Mouse (Mus musculus): ENCODE measurements around the gene Mip. TPM values are rescaled to one million over a fixed set of nuclear protein-coding genes. Genes with fewer than 3 reads are reported as not detected.
"Not testable (repeated sequence)": the region's sequence is repeated elsewhere in the genome, so short reads cannot be mapped to it uniquely, and the experiment has no call there.

Mip gene
- total RNA-seq (2021) = not detected
- long read RNA-seq, experiment 1 = 0 reads
- long read RNA-seq, experiment 2 = 0 reads

- DNase-seq (ENCODE audit: extremely low spot score in 1 of 2, low spot score in 2 of 2) = no peak
- Histone ChIP-seq H3K27ac (no peak within 1 kb of the TSS), H3K4me3 (no peak within 1 kb of the TSS)
- intact Hi-C loops (cut with DNase I) = no loop called here
- no peak for TF ChIP-seq CTCF (IDR thresholded peaks at IDR 0.05)
Measured at GRCm38 (mm10) chr10:128225538-128225937, at the start of gene Mip. Mip (plus strand) TSS chr10:128225838.

DNA sequence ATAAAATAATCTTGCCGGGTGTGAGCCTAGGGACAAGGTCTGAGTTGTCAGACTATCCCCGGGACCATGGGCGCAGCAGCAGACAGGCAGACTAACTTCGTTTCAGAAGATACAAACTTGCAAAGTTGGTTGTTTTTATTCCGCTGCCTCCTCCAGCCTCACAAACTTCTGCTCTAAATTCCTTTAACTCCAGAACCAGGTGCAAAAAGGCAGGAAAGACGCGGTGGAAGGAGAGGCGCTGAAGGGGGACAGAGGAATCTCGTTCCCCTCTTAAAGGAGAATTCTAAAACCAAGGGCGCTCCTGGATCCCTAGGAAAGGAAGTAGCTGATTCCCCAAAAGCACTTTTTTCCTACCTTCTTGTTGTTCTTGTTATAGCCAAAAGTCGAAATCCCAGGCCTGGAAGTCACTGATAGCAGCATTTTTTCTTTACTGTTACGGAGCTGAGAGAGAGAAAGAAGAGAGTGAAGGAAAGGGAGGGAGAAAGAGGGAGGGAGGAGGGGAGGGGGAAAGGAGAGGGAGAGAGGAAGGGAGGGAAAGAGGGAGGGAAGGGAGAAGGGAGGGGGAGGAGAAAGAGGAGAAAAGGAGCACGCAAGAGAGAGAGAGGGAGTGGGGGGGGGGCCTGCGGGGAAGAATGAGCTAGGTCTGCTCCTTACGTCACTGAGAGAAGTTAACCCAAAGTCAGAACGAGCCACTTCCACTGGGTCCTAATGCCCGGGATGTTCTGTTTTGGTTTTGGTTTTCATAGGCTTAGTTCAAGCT lies 49.5 kb upstream of the Mip start:
- peak overlapping the region; percentile 58 for H3K4me3 ChIP-seq
- peak; percentile 40 to 42 for DNase-seq (ENCODE audit: extremely low spot score in 1 of 2, low spot score in 2 of 2)
- intact Hi-C loops (cut with DNase I) = no loop called here
- no peak for TF ChIP-seq CTCF (IDR thresholded peaks at IDR 0.05)
- peak overlapping the region; percentile 77 for H3K27ac ChIP-seq

DNA sequence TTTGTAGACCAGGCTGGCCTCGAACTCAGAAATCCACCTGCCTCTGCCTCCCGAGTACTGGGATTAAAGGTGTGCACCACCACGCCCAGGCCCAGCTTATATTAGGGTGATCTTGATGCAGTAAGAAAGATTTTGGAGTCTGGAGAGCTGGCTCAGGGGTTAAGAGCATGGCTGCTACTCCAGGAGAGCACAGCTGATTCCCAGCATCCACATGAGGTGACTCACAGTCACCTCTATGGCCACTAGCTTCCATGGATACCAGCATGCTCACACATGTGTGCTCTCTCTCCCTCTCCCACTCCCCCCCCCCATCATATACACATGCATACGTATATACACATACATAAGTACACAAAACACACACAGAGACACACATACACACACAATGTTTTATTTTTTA lies 48.3 kb upstream of the Mip start:
- intact Hi-C loops (cut with DNase I) = no loop called here
- DNase-seq (ENCODE audit: extremely low spot score in 1 of 2, low spot score in 2 of 2) = no peak
- no peak overlapping the region for H3K4me3 ChIP-seq
- H3K27ac ChIP-seq = no peak overlapping the region
- TF ChIP-seq CTCF (IDR thresholded peaks at IDR 0.05) = no peak

- no peak for DNase-seq (ENCODE audit: extremely low spot score in 1 of 2, low spot score in 2 of 2)
- Histone ChIP-seq H3K27ac (peak within 1 kb of the TSS; percentile 66), H3K4me3 (peak within 1 kb of the TSS; percentile 34)
- intact Hi-C loops (cut with DNase I) = no loop called here
- no peak for TF ChIP-seq CTCF (IDR thresholded peaks at IDR 0.05)
Measured at GRCm38 (mm10) chr10:128179989-128180388, 45.6 kb upstream of the Mip start, which contains the start of gene Rbms2. Rbms2 (minus strand) TSS chr10:128180297.

DNA sequence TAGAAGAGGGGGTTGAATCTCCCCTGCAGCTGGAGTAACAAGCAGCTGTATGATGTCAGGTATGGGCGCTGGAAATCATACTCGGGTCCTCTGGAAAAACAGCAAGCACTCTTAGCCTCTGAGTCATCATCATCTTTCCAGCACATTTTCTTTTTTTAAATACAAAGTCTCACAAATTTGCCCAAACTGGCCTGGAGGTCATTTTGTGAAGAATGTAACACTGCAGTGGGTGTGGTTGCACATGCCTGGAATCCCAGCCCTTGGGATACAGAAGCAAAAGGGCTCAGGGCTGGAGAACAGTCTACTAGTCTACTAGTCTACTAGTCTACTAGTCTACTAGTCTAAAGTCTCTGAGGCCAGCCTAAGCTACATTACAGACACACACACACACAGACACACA lies 41.3 kb upstream of the Mip start:
- intact Hi-C loops (cut with DNase I) = no loop called here
- no peak overlapping the region for H3K4me3 ChIP-seq
- DNase-seq (ENCODE audit: extremely low spot score in 1 of 2, low spot score in 2 of 2) = no peak
- TF ChIP-seq CTCF (IDR thresholded peaks at IDR 0.05) = no peak
- no peak overlapping the region for H3K27ac ChIP-seq

DNA sequence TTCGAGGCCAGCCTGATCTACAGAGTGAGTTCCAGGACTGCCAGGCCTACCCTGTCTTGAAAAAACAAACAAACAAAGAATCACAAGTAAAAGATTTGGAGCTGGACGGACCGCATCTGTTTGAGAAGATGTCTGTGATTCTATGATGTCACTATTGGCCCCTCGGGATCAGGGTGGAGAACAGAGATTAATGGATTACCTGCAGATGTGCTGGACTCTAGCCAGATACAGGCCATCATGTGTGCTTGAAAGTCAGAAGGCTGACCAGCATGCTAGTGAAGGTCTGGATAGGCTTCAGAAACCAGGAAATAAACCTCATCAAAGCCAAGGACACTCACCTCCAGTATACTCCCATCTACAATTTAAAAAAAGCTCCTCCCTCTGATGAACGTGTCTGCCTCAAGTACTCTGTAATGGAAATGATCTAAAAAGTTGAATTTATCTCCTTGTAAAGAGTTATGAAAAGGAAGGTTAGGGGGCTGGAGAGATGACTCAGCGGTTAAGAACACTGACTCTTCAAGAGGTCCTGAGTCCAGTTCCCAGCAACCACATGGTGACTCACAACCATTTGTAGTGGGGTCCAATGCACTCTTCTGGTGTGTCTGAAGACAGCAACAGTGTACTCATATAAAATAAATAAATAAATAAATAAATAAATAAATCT lies 40.2 kb upstream of the Mip start:
- intact Hi-C loops (cut with DNase I) = loop anchor here (5.0 kb wide), 2 partner anchors 168 to 238 kb away; partner anchors contain the start of gene Prim1
- DNase-seq (ENCODE audit: extremely low spot score in 1 of 2, low spot score in 2 of 2) = no peak
- Histone ChIP-seq H3K4me3 (no peak overlapping the region), H3K27ac (no peak overlapping the region)
- no peak for TF ChIP-seq CTCF (IDR thresholded peaks at IDR 0.05)

- no peak overlapping the region for H3K4me3 ChIP-seq
- intact Hi-C loops (cut with DNase I) = loop anchor here (1.0 to 5.0 kb wide), 3 partner anchors 45 to 239 kb away; partner anchors contain the start of gene Prim1
- peak; percentile 91 for TF ChIP-seq CTCF (IDR thresholded peaks at IDR 0.05)
- peak; percentile 61 to 75 for DNase-seq (ENCODE audit: extremely low spot score in 1 of 2, low spot score in 2 of 2)
- H3K27ac ChIP-seq = no peak overlapping the region
Measured at GRCm38 (mm10) chr10:128185959-128186358, 39.7 kb upstream of the Mip start.

- no peak for DNase-seq (ENCODE audit: extremely low spot score in 1 of 2, low spot score in 2 of 2)
- no peak overlapping the region for H3K4me3 ChIP-seq
- no peak for TF ChIP-seq CTCF (IDR thresholded peaks at IDR 0.05)
- intact Hi-C loops (cut with DNase I) = loop anchor here (5.0 kb wide), 2 partner anchors 170 to 240 kb away; partner anchors contain the start of gene Prim1
- H3K27ac ChIP-seq = no peak overlapping the region
Measured at GRCm38 (mm10) chr10:128187181-128187605, 38.4 kb upstream of the Mip start.

GRCm38 (mm10) chr10:128188242-128188877 lies 37.3 kb upstream of the Mip start:
- TF ChIP-seq CTCF (IDR thresholded peaks at IDR 0.05) = peak; percentile 88
- intact Hi-C loops (cut with DNase I) = loop anchor here (2.0 to 5.0 kb wide), 3 partner anchors 98 to 241 kb away; partner anchors contain the start of genes Baz2a and Prim1
- Histone ChIP-seq H3K4me3 (no peak overlapping the region), H3K27ac (no peak overlapping the region)
- DNase-seq (ENCODE audit: extremely low spot score in 1 of 2, low spot score in 2 of 2) = peak; percentile 70 to 75

DNA sequence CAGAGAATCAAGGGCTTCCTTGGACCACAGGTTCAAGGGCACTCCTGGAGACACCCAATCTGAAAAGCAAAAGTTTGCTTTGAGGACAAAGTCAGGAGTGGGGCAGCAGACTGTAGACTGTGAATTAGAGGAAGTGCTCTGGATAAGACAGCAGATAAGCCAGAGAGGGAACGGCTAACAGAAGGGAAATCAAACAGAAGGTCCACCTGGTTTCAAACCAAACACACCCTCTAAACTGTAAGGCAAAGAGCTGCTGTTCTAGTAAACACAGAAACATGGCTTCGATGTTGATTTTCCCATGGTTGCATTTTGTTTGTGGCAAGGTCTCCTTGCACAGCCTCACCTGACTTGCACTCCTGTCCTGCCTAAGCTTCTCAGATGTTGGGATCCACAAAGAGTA lies 34.2 kb upstream of the Mip start:
- no peak overlapping the region for H3K27ac ChIP-seq
- H3K4me3 ChIP-seq = no peak overlapping the region
- intact Hi-C loops (cut with DNase I) = no loop called here
- DNase-seq (ENCODE audit: extremely low spot score in 1 of 2, low spot score in 2 of 2) = no peak
- no peak for TF ChIP-seq CTCF (IDR thresholded peaks at IDR 0.05)

DNA sequence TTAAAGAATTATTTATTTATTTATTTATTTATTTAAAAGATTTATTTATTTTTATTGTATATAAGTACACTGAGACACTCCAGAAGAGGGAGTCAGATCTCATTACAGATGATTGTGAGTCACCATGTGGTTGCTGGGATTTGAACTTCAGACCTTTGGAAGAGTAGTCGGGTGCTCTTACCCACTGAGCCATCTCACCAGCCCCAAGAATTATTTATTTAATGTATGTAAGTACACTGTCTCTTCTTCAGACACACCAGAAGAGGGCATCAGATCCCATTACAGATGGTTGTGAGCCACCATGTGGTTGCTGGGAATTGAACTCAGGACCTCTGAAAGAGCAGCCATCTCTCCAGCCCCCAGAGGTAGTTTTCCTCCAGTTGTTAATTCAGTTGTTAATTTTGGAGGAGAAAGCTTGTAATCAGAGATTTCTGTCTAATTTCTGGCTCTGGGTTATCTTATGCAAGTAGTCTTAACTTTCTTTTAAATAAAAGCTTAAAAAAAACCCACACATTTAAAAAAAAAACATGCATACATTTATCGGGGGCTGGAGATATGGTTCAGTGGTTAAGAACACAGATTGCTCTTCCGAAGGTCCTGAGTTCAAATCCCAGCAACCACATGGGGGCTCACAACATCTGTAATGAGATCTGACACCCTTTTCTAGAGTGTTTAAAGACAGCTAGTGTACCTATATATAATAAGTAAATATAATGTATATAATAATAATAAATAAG lies 33.4 kb upstream of the Mip start:
- H3K27ac ChIP-seq; intact Hi-C loops (cut with DNase I); DNase-seq (ENCODE audit: extremely low spot score in 1 of 2, low spot score in 2 of 2); H3K4me3 ChIP-seq: not testable (repeated sequence)

Data from left cerebral cortex, adult 2 months (tissue).